Mouse (Mus musculus): ENCODE results near the gene Plekha3. TPM values are rescaled to one million over a fixed set of nuclear protein-coding genes. Genes with fewer than 3 reads are reported as not detected.

Gene Plekha3
- polyA plus RNA-seq, 1 experiment from 2014 or later = 2.1 TPM

GRCm38 (mm10) chr2:76673472-76674081, 1.5 kb upstream of the Plekha3 start:
- Histone ChIP-seq H3K4me1 (ENCODE audit: control insufficient read depth, insufficient read depth, low read length) (peaks cover 20% of the 10 kb centered on the region), H3K27me3 (replicated peaks; ENCODE audit: control insufficient read depth, insufficient read depth, low read length) (no peaks in the 10 kb centered on the region), H3K4me3 (ENCODE audit: low read length) (peak overlapping the region; percentile 58), H3K9ac (ENCODE audit: low read depth, low read length) (no peak overlapping the region), H3K9me3 (ENCODE audit: control insufficient read depth, low read length) (no peaks in the 10 kb centered on the region), H3K36me3 (ENCODE audit: control insufficient read depth, insufficient read depth, low read length) (no peaks in the 10 kb centered on the region; the same call in 1 of the 2 replicates), H3K27ac (ENCODE audit: low read length) (peak overlapping the region; percentile 69; the same call in 1 of the 2 replicates), H3K4me2 (ENCODE audit: low read depth, low read length) (peak overlapping the region; percentile 70)
- ATAC-seq = no peak
- 50% methylated on average over 7 of the region's 7 CpGs for WGBS

GRCm38 (mm10) chr2:76675451-76675850, 370 bp downstream of the Plekha3 start:
- 1% methylated on average over 26 of the region's 44 CpGs for WGBS
- Histone ChIP-seq H3K4me3 (ENCODE audit: low read length) (peak overlapping the region; percentile 87), H3K4me2 (ENCODE audit: low read depth, low read length) (peak overlapping the region; percentile 59), H3K27me3 (replicated peaks; ENCODE audit: control insufficient read depth, insufficient read depth, low read length) (no peaks in the 10 kb centered on the region), H3K27ac (ENCODE audit: low read length) (peak overlapping the region; percentile 87), H3K9me3 (ENCODE audit: control insufficient read depth, low read length) (no peaks in the 10 kb centered on the region), H3K9ac (ENCODE audit: low read depth, low read length) (peak overlapping the region; percentile 85), H3K36me3 (ENCODE audit: control insufficient read depth, insufficient read depth, low read length) (no peaks in the 10 kb centered on the region), H3K4me1 (ENCODE audit: control insufficient read depth, insufficient read depth, low read length) (peaks cover 20% of the 10 kb centered on the region)
- ATAC-seq = peak; percentile 55

GRCm38 (mm10) chr2:76675949-76676348, 868 bp downstream of the Plekha3 start:
- Histone ChIP-seq H3K27ac (ENCODE audit: low read length) (no peak overlapping the region), H3K4me2 (ENCODE audit: low read depth, low read length) (peak overlapping the region; percentile 59), H3K4me1 (ENCODE audit: control insufficient read depth, insufficient read depth, low read length) (peaks cover 20% of the 10 kb centered on the region), H3K36me3 (ENCODE audit: control insufficient read depth, insufficient read depth, low read length) (no peaks in the 10 kb centered on the region), H3K9me3 (ENCODE audit: control insufficient read depth, low read length) (no peaks in the 10 kb centered on the region), H3K27me3 (replicated peaks; ENCODE audit: control insufficient read depth, insufficient read depth, low read length) (no peaks in the 10 kb centered on the region), H3K9ac (ENCODE audit: low read depth, low read length) (peak overlapping the region; percentile 85), H3K4me3 (ENCODE audit: low read length) (peak overlapping the region; percentile 87)
- WGBS = 11% methylated on average over 4 of the region's 4 CpGs
- ATAC-seq = no peak

GRCm38 (mm10) chr2:76676401-76677226, 1.5 kb downstream of the Plekha3 start:
- peak overlapping the region; percentile 85 for H3K9ac ChIP-seq (ENCODE audit: low read depth, low read length)
- H3K36me3 ChIP-seq (ENCODE audit: control insufficient read depth, insufficient read depth, low read length) = no peaks in the 10 kb centered on the region
- peak overlapping the region; percentile 87 for H3K4me3 ChIP-seq (ENCODE audit: low read length)
- 53% methylated on average over 13 of the region's 13 CpGs for WGBS
- H3K9me3 ChIP-seq (ENCODE audit: control insufficient read depth, low read length) = no peaks in the 10 kb centered on the region
- H3K27ac ChIP-seq (ENCODE audit: low read length) = no peak overlapping the region
- peak overlapping the region; percentile 59 for H3K4me2 ChIP-seq (ENCODE audit: low read depth, low read length)
- H3K27me3 ChIP-seq (replicated peaks; ENCODE audit: control insufficient read depth, insufficient read depth, low read length) = no peaks in the 10 kb centered on the region
- no peak for ATAC-seq
- peaks cover 19% of the 10 kb centered on the region for H3K4me1 ChIP-seq (ENCODE audit: control insufficient read depth, insufficient read depth, low read length)

GRCm38 (mm10) chr2:76682301-76682700, 7.2 kb downstream of the Plekha3 start:
- Histone ChIP-seq H3K9ac (ENCODE audit: low read depth, low read length) (no peak overlapping the region), H3K4me3 (ENCODE audit: low read length) (no peak overlapping the region), H3K4me2 (ENCODE audit: low read depth, low read length) (no peak overlapping the region), H3K27ac (ENCODE audit: low read length) (no peak overlapping the region), H3K4me1 (ENCODE audit: control insufficient read depth, insufficient read depth, low read length) (no peaks in the 10 kb centered on the region), H3K36me3 (ENCODE audit: control insufficient read depth, insufficient read depth, low read length) (peaks cover 14% of the 10 kb centered on the region; the same call in 1 of the 2 replicates), H3K9me3 (ENCODE audit: control insufficient read depth, low read length) (no peaks in the 10 kb centered on the region), H3K27me3 (replicated peaks; ENCODE audit: control insufficient read depth, insufficient read depth, low read length) (no peaks in the 10 kb centered on the region)
- ATAC-seq = no peak
- WGBS = 81% methylated on average over 8 of the region's 8 CpGs

GRCm38 (mm10) chr2:76686986-76687385, 11.9 kb downstream of the Plekha3 start:
- no peaks in the 10 kb centered on the region for H3K27me3 ChIP-seq (replicated peaks; ENCODE audit: control insufficient read depth, insufficient read depth, low read length)
- H3K4me3 ChIP-seq (ENCODE audit: low read length) = no peak overlapping the region
- no peak overlapping the region for H3K4me2 ChIP-seq (ENCODE audit: low read depth, low read length)
- no peak for ATAC-seq
- no peaks in the 10 kb centered on the region for H3K9me3 ChIP-seq (ENCODE audit: control insufficient read depth, low read length)
- no peak overlapping the region for H3K27ac ChIP-seq (ENCODE audit: low read length)
- 92% methylated on average over 3 of the region's 3 CpGs for WGBS
- H3K36me3 ChIP-seq (ENCODE audit: control insufficient read depth, insufficient read depth, low read length) = peaks cover 21% of the 10 kb centered on the region; the same call in 1 of the 2 replicates
- H3K4me1 ChIP-seq (ENCODE audit: control insufficient read depth, insufficient read depth, low read length) = no peaks in the 10 kb centered on the region
- H3K9ac ChIP-seq (ENCODE audit: low read depth, low read length) = no peak overlapping the region

GRCm38 (mm10) chr2:76687608-76688007, 12.5 kb downstream of the Plekha3 start:
- Histone ChIP-seq H3K36me3 (ENCODE audit: control insufficient read depth, insufficient read depth, low read length) (peaks cover 26% of the 10 kb centered on the region; the same call in 1 of the 2 replicates), H3K27ac (ENCODE audit: low read length) (no peak overlapping the region), H3K4me2 (ENCODE audit: low read depth, low read length) (no peak overlapping the region)

GRCm38 (mm10) chr2:76688162-76688561, 13.1 kb downstream of the Plekha3 start:
- WGBS = 51% methylated on average over 7 of the region's 7 CpGs
- ATAC-seq = peak; percentile 56
- H3K36me3 ChIP-seq (ENCODE audit: control insufficient read depth, insufficient read depth, low read length) = peaks cover 25% of the 10 kb centered on the region; the same call in 1 of the 2 replicates

More at GRCm38 (mm10) chr2:76687608-76688007, 12.5 kb downstream of the Plekha3 start:
- ATAC-seq = no peak
- H3K4me1 ChIP-seq (ENCODE audit: control insufficient read depth, insufficient read depth, low read length) = no peaks in the 10 kb centered on the region
- H3K9me3 ChIP-seq (ENCODE audit: control insufficient read depth, low read length) = no peaks in the 10 kb centered on the region
- H3K27me3 ChIP-seq (replicated peaks; ENCODE audit: control insufficient read depth, insufficient read depth, low read length) = no peaks in the 10 kb centered on the region
- 70% methylated on average over 3 of the region's 3 CpGs for WGBS
- H3K4me3 ChIP-seq (ENCODE audit: low read length) = no peak overlapping the region
- H3K9ac ChIP-seq (ENCODE audit: low read depth, low read length) = no peak overlapping the region

GRCm38 (mm10) chr2:76690436-76691204, 15.5 kb downstream of the Plekha3 start:
- 80% methylated on average over 12 of the region's 12 CpGs for WGBS
- no peak for ATAC-seq
- peaks cover 21% of the 10 kb centered on the region; the same call in 1 of the 2 replicates for H3K36me3 ChIP-seq (ENCODE audit: control insufficient read depth, insufficient read depth, low read length)

More at GRCm38 (mm10) chr2:76688162-76688561, 13.1 kb downstream of the Plekha3 start:
- no peaks in the 10 kb centered on the region for H3K9me3 ChIP-seq (ENCODE audit: control insufficient read depth, low read length)
- no peaks in the 10 kb centered on the region for H3K4me1 ChIP-seq (ENCODE audit: control insufficient read depth, insufficient read depth, low read length)
- H3K9ac ChIP-seq (ENCODE audit: low read depth, low read length) = no peak overlapping the region
- no peak overlapping the region for H3K4me2 ChIP-seq (ENCODE audit: low read depth, low read length)
- no peaks in the 10 kb centered on the region for H3K27me3 ChIP-seq (replicated peaks; ENCODE audit: control insufficient read depth, insufficient read depth, low read length)
- H3K4me3 ChIP-seq (ENCODE audit: low read length) = no peak overlapping the region
- H3K27ac ChIP-seq (ENCODE audit: low read length) = no peak overlapping the region

More at GRCm38 (mm10) chr2:76690436-76691204, 15.5 kb downstream of the Plekha3 start:
- Histone ChIP-seq H3K4me3 (ENCODE audit: low read length) (no peak overlapping the region), H3K27ac (ENCODE audit: low read length) (no peak overlapping the region), H3K9ac (ENCODE audit: low read depth, low read length) (no peak overlapping the region), H3K4me2 (ENCODE audit: low read depth, low read length) (no peak overlapping the region), H3K4me1 (ENCODE audit: control insufficient read depth, insufficient read depth, low read length) (no peaks in the 10 kb centered on the region), H3K9me3 (ENCODE audit: control insufficient read depth, low read length) (no peaks in the 10 kb centered on the region), H3K27me3 (replicated peaks; ENCODE audit: control insufficient read depth, insufficient read depth, low read length) (no peaks in the 10 kb centered on the region)
